Mouse (Mus musculus) lung, postnatal 0 days (tissue): ENCODE measurements around the gene St3gal5.

ENCODE experiments used
- CTCF ChIP-seq: IDR thresholded peaks from 2 replicates; pipeline ENCODE4 v1.5.1; 2016; ENCODE audit warnings: antibody characterized with exemption, mild to moderate bottlenecking
- EP300 ChIP-seq: IDR thresholded peaks from 2 replicates; pipeline ENCODE4 v1.6.1; 2016; ENCODE audit warnings: antibody characterized with exemption, mild to moderate bottlenecking, control low read depth

GRCm38 (mm10) chr6:72164321-72165275, 67.2 kb downstream of the St3gal5 start:
- TF ChIP-seq CTCF (peak; percentile 98), EP300 (no peak)
